Mouse (Mus musculus): ENCODE data around the gene Trim58. TPM values are rescaled to one million over a fixed set of nuclear protein-coding genes. Genes with fewer than 3 reads are reported as not detected.

Gene Trim58
- total RNA-seq (2014; fragmentation: Nextera tagmentation) = 19.0 TPM in 1 of 2 replicates, not detected in the other
- total RNA-seq (2017) = not detected in 2 replicates
- not detected in 2 replicates for polyA plus RNA-seq (2012)

DNA sequence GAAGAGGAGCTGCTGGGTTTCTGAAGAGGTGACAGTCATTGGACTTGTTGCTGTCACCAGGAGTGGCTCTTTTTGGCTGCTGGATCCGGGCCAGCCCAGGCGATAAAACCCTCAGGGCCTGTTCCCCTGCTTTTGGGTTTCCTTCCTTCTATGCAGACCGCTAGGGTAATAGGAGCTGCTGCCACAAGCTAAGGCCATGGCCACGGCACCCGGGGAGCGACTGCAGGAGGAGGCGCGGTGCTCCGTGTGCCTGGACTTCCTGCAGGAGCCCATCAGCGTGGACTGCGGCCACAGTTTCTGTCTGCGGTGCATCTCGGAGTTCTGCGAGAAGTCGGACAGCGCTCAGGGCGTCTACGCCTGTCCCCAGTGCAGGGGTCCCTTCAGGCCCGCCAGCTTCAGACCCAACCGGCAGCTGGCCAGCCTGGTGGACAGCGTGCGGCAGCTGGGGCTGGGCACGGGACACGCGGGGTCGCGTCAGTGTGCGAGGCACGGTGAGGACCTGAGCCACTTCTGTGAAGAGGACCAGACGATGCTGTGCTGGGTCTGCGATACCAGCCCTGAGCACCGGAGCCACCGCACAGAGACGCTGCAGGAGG, at the start of gene Trim58:
Gene Trim58, plus strand, starts transcription at position 194 of the 596 bp plus-strand sequence.
- Histone ChIP-seq H3K9me3 (replicated peaks) (no peaks in the 10 kb centered on the region), H3K4me1 (ENCODE audit: insufficient read depth, low read depth, low read length) (peaks cover 11% of the 10 kb centered on the region), H3K36me3 (replicated peaks) (no peaks in the 10 kb centered on the region), H3K4me3 (ENCODE audit: low read depth, low read length) (no peak within 1 kb of the TSS), H3K27me3 (ENCODE audit: insufficient read depth, low read length) (peaks cover 23% of the 10 kb centered on the region)
- ATAC-seq (ENCODE audit: extremely low read depth, insufficient number of reproducible peaks, low FRiP score, poor library complexity, severe bottlenecking) (no peak), DNase-seq (ENCODE audit: low spot score) (no peak)
- TF ChIP-seq GATA2 (IDR thresholded peaks at IDR 0.05; ENCODE audit: borderline replicate concordance, low read depth, low read length) (no peak), TAL1 (conservative IDR thresholded peaks at IDR 0.05; ENCODE audit: low read depth, low read length) (no peak), GATA1 (IDR thresholded peaks at IDR 0.05; ENCODE audit: borderline replicate concordance, low read length) (no peak), CTCF (IDR thresholded peaks at IDR 0.05; ENCODE audit: low read depth, low read length) (no peak), POLR2AphosphoS5 (IDR thresholded peaks at IDR 0.05; ENCODE audit: insufficient replicate concordance, low read depth, low read length) (no peak)

DNA sequence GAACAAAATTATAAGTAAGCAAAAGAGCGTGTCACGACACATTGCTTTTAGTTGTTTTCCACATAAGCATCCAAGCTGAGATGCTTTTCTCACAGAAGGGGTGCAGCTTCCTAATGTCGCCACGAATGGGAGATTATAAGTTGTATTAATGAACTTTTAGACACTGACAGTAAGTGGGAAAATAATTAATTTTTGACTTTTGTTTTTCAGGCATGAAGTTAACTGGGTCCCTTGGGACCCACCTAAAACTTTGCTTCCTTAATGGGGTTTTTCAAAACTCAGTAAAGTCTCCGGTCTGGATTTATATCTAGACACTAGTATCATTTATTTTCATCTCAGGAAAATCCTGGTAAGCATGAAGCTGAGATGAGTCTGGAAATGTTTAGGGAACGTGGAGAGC, 45.5 kb upstream of the Trim58 start, which contains the start of gene Olfr324:
Gene Olfr324, plus strand, starts transcription at position 301 of the 400 bp plus-strand sequence.
- Histone ChIP-seq H3K4me1 (ENCODE audit: insufficient read depth, low read depth, low read length) (no peaks in the 10 kb centered on the region), H3K36me3 (replicated peaks) (no peaks in the 10 kb centered on the region), H3K9me3 (replicated peaks) (no peaks in the 10 kb centered on the region), H3K4me3 (ENCODE audit: low read depth, low read length) (no peak within 1 kb of the TSS), H3K27me3 (ENCODE audit: insufficient read depth, low read length) (peaks cover 5% of the 10 kb centered on the region)
- no peak for TF ChIP-seq CTCF (IDR thresholded peaks at IDR 0.05; ENCODE audit: low read depth, low read length)
- no peak for TF ChIP-seq GATA2 (IDR thresholded peaks at IDR 0.05; ENCODE audit: borderline replicate concordance, low read depth, low read length)
- no peak for TF ChIP-seq POLR2AphosphoS5 (IDR thresholded peaks at IDR 0.05; ENCODE audit: insufficient replicate concordance, low read depth, low read length)
- no peak for TF ChIP-seq GATA1 (IDR thresholded peaks at IDR 0.05; ENCODE audit: borderline replicate concordance, low read length)
- TF ChIP-seq TAL1 (conservative IDR thresholded peaks at IDR 0.05; ENCODE audit: low read depth, low read length) = no peak
- ATAC-seq (ENCODE audit: extremely low read depth, insufficient number of reproducible peaks, low FRiP score, poor library complexity, severe bottlenecking) = no peak
- no peak for DNase-seq (ENCODE audit: low spot score)

DNA sequence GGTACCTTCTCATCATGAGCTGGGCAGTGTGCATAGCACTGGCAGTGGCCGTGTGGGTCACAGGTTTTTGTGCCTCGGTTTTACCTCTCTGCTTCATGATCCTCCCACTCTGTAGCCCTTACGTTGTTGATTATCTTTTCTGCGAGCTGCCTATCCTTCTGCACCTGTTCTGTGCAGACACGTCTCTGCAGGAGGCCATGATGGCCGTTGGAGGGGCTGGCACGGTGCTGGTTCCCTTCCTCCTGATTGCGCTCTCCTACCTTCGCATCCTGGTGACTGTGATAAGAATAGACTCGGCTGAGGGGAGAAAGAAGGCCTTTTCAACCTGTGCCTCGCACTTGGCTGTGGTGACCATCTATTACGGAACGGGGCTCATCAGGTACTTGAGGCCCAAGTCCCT, 42.4 kb upstream of the Trim58 start:
- H3K4me1 ChIP-seq (ENCODE audit: insufficient read depth, low read depth, low read length) = no peaks in the 10 kb centered on the region
- no peak for ATAC-seq (ENCODE audit: extremely low read depth, insufficient number of reproducible peaks, low FRiP score, poor library complexity, severe bottlenecking)
- no peak for TF ChIP-seq TAL1 (conservative IDR thresholded peaks at IDR 0.05; ENCODE audit: low read depth, low read length)
- TF ChIP-seq GATA2 (IDR thresholded peaks at IDR 0.05; ENCODE audit: borderline replicate concordance, low read depth, low read length) = no peak
- H3K36me3 ChIP-seq (replicated peaks) = no peaks in the 10 kb centered on the region
- no peaks in the 10 kb centered on the region for H3K9me3 ChIP-seq (replicated peaks)
- no peak for DNase-seq (ENCODE audit: low spot score)
- peaks cover 7% of the 10 kb centered on the region for H3K27me3 ChIP-seq (ENCODE audit: insufficient read depth, low read length)
- no peak overlapping the region for H3K4me3 ChIP-seq (ENCODE audit: low read depth, low read length)

DNA sequence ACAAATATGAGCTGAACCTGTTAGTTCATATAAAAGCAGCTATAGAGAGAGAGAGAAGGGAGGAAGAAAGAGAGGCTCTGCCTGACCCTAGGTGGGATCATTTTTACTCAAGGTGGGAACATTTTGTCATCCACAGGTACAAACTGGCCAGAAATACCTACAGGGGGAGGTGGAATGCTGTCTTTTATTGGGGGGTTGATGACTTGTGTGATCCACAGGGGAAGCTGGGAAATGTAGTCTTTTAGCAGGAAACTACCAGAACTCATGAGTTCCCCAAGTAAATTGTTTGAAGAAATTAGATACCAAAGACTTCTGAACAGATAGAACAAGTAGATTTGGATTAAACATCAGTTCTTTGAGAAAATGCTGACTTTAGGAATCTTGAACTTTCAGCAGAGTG, 38.2 kb upstream of the Trim58 start:
- Histone ChIP-seq H3K4me1 (ENCODE audit: insufficient read depth, low read depth, low read length) (no peaks in the 10 kb centered on the region), H3K27me3 (ENCODE audit: insufficient read depth, low read length) (peaks cover 14% of the 10 kb centered on the region), H3K36me3 (replicated peaks) (no peaks in the 10 kb centered on the region), H3K9me3 (replicated peaks) (no peaks in the 10 kb centered on the region), H3K4me3 (ENCODE audit: low read depth, low read length) (no peak overlapping the region)
- TF ChIP-seq TAL1 (conservative IDR thresholded peaks at IDR 0.05; ENCODE audit: low read depth, low read length) (no peak), GATA1 (IDR thresholded peaks at IDR 0.05; ENCODE audit: borderline replicate concordance, low read length) (no peak), CTCF (IDR thresholded peaks at IDR 0.05; ENCODE audit: low read depth, low read length) (no peak), POLR2AphosphoS5 (IDR thresholded peaks at IDR 0.05; ENCODE audit: insufficient replicate concordance, low read depth, low read length) (no peak), GATA2 (IDR thresholded peaks at IDR 0.05; ENCODE audit: borderline replicate concordance, low read depth, low read length) (no peak)
- no peak for DNase-seq (ENCODE audit: low spot score)
- ATAC-seq (ENCODE audit: extremely low read depth, insufficient number of reproducible peaks, low FRiP score, poor library complexity, severe bottlenecking) = no peak

DNA sequence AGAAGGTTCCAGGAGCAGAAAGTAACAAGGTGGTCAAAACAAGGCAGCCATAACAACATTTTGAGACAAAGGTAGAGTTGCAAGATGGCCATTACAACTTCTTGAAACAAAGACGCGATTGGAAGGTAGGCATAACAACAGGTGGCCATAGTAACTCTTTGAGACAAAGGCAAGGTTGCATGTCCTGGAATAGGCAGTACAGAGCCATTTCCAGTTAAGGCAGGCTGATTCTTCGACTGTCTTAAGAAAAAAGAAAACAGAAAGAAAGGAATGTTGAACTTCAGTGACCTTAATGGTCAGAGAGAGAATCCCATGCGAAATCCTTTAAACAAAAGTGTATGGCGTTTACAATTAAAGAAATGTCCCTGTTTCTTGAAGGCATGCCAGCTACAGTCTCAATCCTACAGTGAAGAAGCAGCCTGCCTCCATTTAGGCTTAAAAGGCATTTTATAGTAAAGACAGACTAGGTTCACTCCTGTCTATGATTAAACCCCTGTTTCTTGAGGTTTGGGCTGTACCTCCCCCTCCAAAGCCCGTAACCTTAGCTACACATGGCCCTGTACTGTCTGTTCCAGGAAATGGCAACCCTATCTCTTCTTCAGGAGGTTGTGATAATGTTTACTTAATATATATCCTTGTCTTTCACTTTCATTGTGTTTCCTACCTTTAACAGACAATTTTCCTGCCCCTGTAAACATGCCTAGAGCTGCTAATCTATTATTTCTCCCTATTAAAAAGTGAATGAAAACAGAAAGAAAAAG, 37.3 kb upstream of the Trim58 start:
- peaks cover 10% of the 10 kb centered on the region; the same call in 1 of the 2 replicates for H3K27me3 ChIP-seq (ENCODE audit: insufficient read depth, low read length)
- DNase-seq (ENCODE audit: low spot score) (no peak), ATAC-seq (ENCODE audit: extremely low read depth, insufficient number of reproducible peaks, low FRiP score, poor library complexity, severe bottlenecking) (no peak)
- H3K4me3 ChIP-seq (ENCODE audit: low read depth, low read length) = no peak overlapping the region
- TF ChIP-seq GATA2 (IDR thresholded peaks at IDR 0.05; ENCODE audit: borderline replicate concordance, low read depth, low read length) (no peak), CTCF (IDR thresholded peaks at IDR 0.05; ENCODE audit: low read depth, low read length) (no peak), POLR2AphosphoS5 (IDR thresholded peaks at IDR 0.05; ENCODE audit: insufficient replicate concordance, low read depth, low read length) (no peak), GATA1 (IDR thresholded peaks at IDR 0.05; ENCODE audit: borderline replicate concordance, low read length) (no peak), TAL1 (conservative IDR thresholded peaks at IDR 0.05; ENCODE audit: low read depth, low read length) (no peak)
- no peaks in the 10 kb centered on the region for H3K9me3 ChIP-seq (replicated peaks)
- H3K36me3 ChIP-seq (replicated peaks) = no peaks in the 10 kb centered on the region
- H3K4me1 ChIP-seq (ENCODE audit: insufficient read depth, low read depth, low read length) = no peaks in the 10 kb centered on the region

DNA sequence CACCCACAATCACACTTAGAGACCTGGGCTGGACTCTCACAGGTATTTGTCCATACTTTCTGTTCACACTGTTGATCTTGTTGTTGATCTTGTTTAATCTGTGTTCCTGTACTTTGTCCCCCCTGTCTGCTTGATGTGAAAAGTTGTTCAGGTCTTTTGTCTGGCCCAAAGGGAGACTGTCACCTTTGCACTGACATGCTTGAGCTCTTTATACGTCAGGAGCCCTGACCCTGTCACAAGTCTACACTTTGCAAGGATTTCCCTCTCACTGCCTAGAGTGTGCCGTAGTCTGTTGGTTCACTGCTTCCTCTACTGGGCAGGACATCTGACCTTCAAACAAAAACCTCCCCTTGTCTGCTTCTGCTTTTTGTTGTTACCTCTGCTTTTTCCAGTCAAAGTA, 35.6 kb upstream of the Trim58 start:
- Histone ChIP-seq H3K9me3 (replicated peaks) (no peaks in the 10 kb centered on the region), H3K36me3 (replicated peaks) (no peaks in the 10 kb centered on the region), H3K27me3 (ENCODE audit: insufficient read depth, low read length) (peaks cover 10% of the 10 kb centered on the region; the same call in 1 of the 2 replicates), H3K4me3 (ENCODE audit: low read depth, low read length) (no peak overlapping the region), H3K4me1 (ENCODE audit: insufficient read depth, low read depth, low read length) (no peaks in the 10 kb centered on the region)
- DNase-seq (ENCODE audit: low spot score) (no peak), ATAC-seq (ENCODE audit: extremely low read depth, insufficient number of reproducible peaks, low FRiP score, poor library complexity, severe bottlenecking) (no peak)
- TF ChIP-seq GATA2 (IDR thresholded peaks at IDR 0.05; ENCODE audit: borderline replicate concordance, low read depth, low read length) (no peak), TAL1 (conservative IDR thresholded peaks at IDR 0.05; ENCODE audit: low read depth, low read length) (no peak), GATA1 (IDR thresholded peaks at IDR 0.05; ENCODE audit: borderline replicate concordance, low read length) (no peak), CTCF (IDR thresholded peaks at IDR 0.05; ENCODE audit: low read depth, low read length) (no peak), POLR2AphosphoS5 (IDR thresholded peaks at IDR 0.05; ENCODE audit: insufficient replicate concordance, low read depth, low read length) (no peak)
